Mouse (Mus musculus) heart, postnatal 25 days (tissue): ENCODE results near the gene 4930480E11Rik. TPM values are rescaled to one million over a fixed set of nuclear protein-coding genes. Genes with fewer than 3 reads are reported as not detected.
"Not testable (repeated sequence)": the region's sequence is repeated elsewhere in the genome, so short reads cannot be mapped to it uniquely, and the experiment has no call there.

Experiments
- DNase-seq: peaks from one replicate; pipeline ENCODE4 v3.0.0; 2022; ENCODE audit warnings: low spot score
- intact Hi-C: fragments of 180-260 bp; cut with DNase I; formaldehyde crosslinking; loops from one replicate; pipeline ENCODE4 v1.15.1; 2025
- total RNA-seq, 2 experiments: library from RNA; stranded (reverse); gene quantifications; 2 replicates each; pipeline ENCODE4 v1.2.3; 2021

4930480E11Rik gene
- total RNA-seq = not detected

DNA sequence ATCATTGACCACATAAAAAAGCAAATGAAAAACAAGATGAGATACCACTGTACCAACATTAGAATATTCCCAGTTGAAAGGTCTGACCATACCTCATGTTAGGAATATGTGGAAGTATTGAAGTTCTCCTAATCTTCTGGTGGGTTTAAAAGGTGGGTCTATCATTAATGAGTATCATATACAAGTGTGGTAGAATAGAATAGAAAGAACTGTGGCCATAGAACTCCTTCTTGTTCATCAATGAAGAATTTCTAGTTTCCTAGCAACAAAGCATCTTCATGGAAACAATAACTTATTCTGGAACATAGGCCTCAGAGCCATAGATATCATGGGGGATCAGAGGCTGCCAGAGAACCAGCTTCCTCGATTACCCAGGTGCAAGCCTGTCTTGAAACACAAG lies at the start of gene 4930480E11Rik:
TSS of gene 4930480E11Rik (plus strand) at position 301 of the 400 bp plus-strand sequence.
- intact Hi-C loops = no loop called here
- DNase-seq = no peak

DNA sequence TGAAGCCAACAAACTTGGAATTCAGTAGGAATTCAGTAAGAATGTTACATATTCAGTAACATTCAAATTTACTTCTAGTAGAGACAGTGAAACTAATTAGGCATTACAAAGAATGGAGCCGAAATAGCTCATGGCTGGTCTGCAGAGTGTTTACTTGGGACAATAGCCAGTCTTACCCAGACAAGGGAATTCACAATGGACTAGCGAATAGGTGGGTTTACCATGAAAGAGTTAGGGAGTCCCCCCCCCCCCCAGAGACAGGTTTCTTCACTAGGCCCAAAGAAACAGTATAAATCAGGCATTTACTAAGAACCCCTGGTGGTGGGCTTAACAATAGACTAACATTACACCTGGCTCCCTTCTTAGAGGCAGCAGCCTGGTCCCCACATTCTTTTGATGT lies 33.9 kb downstream of the 4930480E11Rik start:
- intact Hi-C loops, DNase-seq: not testable (repeated sequence)

Other genes with a start within 250 kb of the 4930480E11Rik start
- gene Gm5938, start 244.2 kb upstream of the 4930480E11Rik start, total RNA-seq = not detected
- gene Obp1b, start 182.9 kb upstream of the 4930480E11Rik start, total RNA-seq = not detected
- gene Gm14743, start 123.7 kb upstream of the 4930480E11Rik start, total RNA-seq = not detected
- 10 to 100 TPM in 1 of 2 experiments, 1 to 10 TPM in 1; 9.8 to 12.0 TPM for gene Prrg1, start 214.3 kb downstream of the 4930480E11Rik start, total RNA-seq